In genomic region chr14:32381066-32381465, GRCm38 (mm10) we compare ENCODE assay signal across 12 mouse cellular contexts. TPM values are rescaled to one million over a fixed set of nuclear protein-coding genes. Genes with fewer than 3 reads are reported as not detected.
A peak's percentile ranks its signal among the peaks of the same experiment; 100 is the strongest.
DNase-seq lines count a peak whose midpoint lies in the region; ATAC-seq lines count a peak whose summit lies in the region.
"Had no signal": no experiment of that assay in that cellular context is flagged by ENCODE, and none has a peak within 500 bp of the region (broad histone marks: within the 10 kb centered on the region; RNA-seq: fewer than 3 reads in every experiment).

No protein-coding gene starts in this region.

- 22% methylated on average over 7 of the region's 7 CpGs for WGBS in heart, embryonic 13.5 days
- 20% methylated on average over 7 of the region's 7 CpGs for WGBS in heart, embryonic 10.5 days
- WGBS in neural tube, embryonic 13.5 days, result 15% methylated on average over 7 of the region's 7 CpGs
- WGBS in neural tube, embryonic 14.5 days, result 12% methylated on average over 7 of the region's 7 CpGs

- no peaks in the 10 kb centered on the region for H3K9me3 ChIP-seq in heart, embryonic 13.5 days
- H3K9me3 ChIP-seq in heart, embryonic 10.5 days, result no peaks in the 10 kb centered on the region
- H3K9me3 ChIP-seq in neural tube, embryonic 13.5 days, result no peaks in the 10 kb centered on the region
- no peaks in the 10 kb centered on the region for H3K9me3 ChIP-seq in neural tube, embryonic 14.5 days (ENCODE audit: control insufficient read depth, low read length)
- H3K9me3 ChIP-seq: embryonic facial prominence, embryonic 13.5 days had no signal

- H3K9ac ChIP-seq in heart, embryonic 13.5 days, result no peak overlapping the region
- no peak overlapping the region for H3K9ac ChIP-seq in neural tube, embryonic 13.5 days
- H3K9ac ChIP-seq in neural tube, embryonic 14.5 days (replicated peaks; ENCODE audit: low read depth, low read length), result no peak overlapping the region
- H3K9ac ChIP-seq: embryonic facial prominence, embryonic 13.5 days; liver, postnatal 0 days had no signal

- H3K4me1 ChIP-seq in heart, embryonic 13.5 days, result peaks cover 25% of the 10 kb centered on the region
- H3K4me1 ChIP-seq in heart, embryonic 10.5 days, result peaks cover 28% of the 10 kb centered on the region
- H3K4me1 ChIP-seq in neural tube, embryonic 13.5 days (replicated peaks), result peaks cover 25% of the 10 kb centered on the region
- H3K4me1 ChIP-seq in neural tube, embryonic 14.5 days (ENCODE audit: control insufficient read depth, insufficient read depth, low read length), result 0 out of 2 replicates have a peak, but pooled peaks cover 3% of the 10 kb centered on the region

- no peak for DNase-seq in heart, embryonic 10.5 days (ENCODE audit: low spot score)
- DNase-seq in neural tube, embryonic 10.5 days (ENCODE audit: extremely low spot score, low spot score), result no peak
- peak; percentile 23 to 44 for DNase-seq in cerebellum, postnatal 36 days
- no peak for DNase-seq in left cerebral cortex, adult 11 months (ENCODE audit: low spot score)
- DNase-seq in lung, adult 18-20 months, result no peak
- DNase-seq: kidney, adult 11 months; liver, postnatal 0 days had no signal

- ATAC-seq in heart, embryonic 13.5 days (ENCODE audit: extremely low read depth, insufficient number of reproducible peaks, low FRiP score, low TSS enrichment), result no peak
- ATAC-seq in neural tube, embryonic 13.5 days (ENCODE audit: low read depth), result peak; percentile 53
- peak; percentile 60; the same call in 1 of the 2 replicates for ATAC-seq in neural tube, embryonic 14.5 days (ENCODE audit: low read depth)
- ATAC-seq: liver, postnatal 0 days had no signal

- H3K36me3 ChIP-seq in heart, embryonic 13.5 days, result no peaks in the 10 kb centered on the region
- H3K36me3 ChIP-seq in heart, embryonic 10.5 days, result no peaks in the 10 kb centered on the region
- H3K36me3 ChIP-seq in neural tube, embryonic 13.5 days, result no peaks in the 10 kb centered on the region
- no peaks in the 10 kb centered on the region for H3K36me3 ChIP-seq in neural tube, embryonic 14.5 days (ENCODE audit: control insufficient read depth, insufficient read depth, low read length)
- H3K36me3 ChIP-seq: embryonic facial prominence, embryonic 13.5 days had no signal

- H3K27ac ChIP-seq in heart, embryonic 13.5 days (replicated peaks), result no peak overlapping the region
- H3K27ac ChIP-seq in heart, embryonic 10.5 days, result no peak overlapping the region
- H3K27ac ChIP-seq in neural tube, embryonic 13.5 days (replicated peaks), result no peak overlapping the region
- H3K27ac ChIP-seq in neural tube, embryonic 14.5 days (ENCODE audit: low read depth, low read length), result no peak overlapping the region
- H3K27ac ChIP-seq: embryonic facial prominence, embryonic 13.5 days had no signal

- H3K4me3 ChIP-seq in heart, embryonic 13.5 days, result peak overlapping the region; percentile 8; the same call in 1 of the 2 replicates
- no peak overlapping the region for H3K4me3 ChIP-seq in heart, embryonic 10.5 days
- no peak overlapping the region for H3K4me3 ChIP-seq in neural tube, embryonic 13.5 days
- H3K4me3 ChIP-seq in neural tube, embryonic 14.5 days (ENCODE audit: low read depth, low read length), result no peak overlapping the region
- H3K4me3 ChIP-seq: embryonic facial prominence, embryonic 13.5 days had no signal

- H3K4me2 ChIP-seq in heart, embryonic 13.5 days, result peak overlapping the region; percentile 47
- H3K4me2 ChIP-seq in neural tube, embryonic 13.5 days, result peak overlapping the region; percentile 5; the same call in 1 of the 2 replicates
- no peak overlapping the region for H3K4me2 ChIP-seq in neural tube, embryonic 14.5 days (ENCODE audit: low read depth, low read length)
- H3K4me2 ChIP-seq: embryonic facial prominence, embryonic 13.5 days had no signal

- peaks cover 69% of the 10 kb centered on the region for H3K27me3 ChIP-seq in heart, embryonic 13.5 days (replicated peaks)
- H3K27me3 ChIP-seq in heart, embryonic 10.5 days (ENCODE audit: insufficient read depth, poor library complexity, severe bottlenecking), result peaks cover 70% of the 10 kb centered on the region
- H3K27me3 ChIP-seq in neural tube, embryonic 13.5 days, result peaks cover 41% of the 10 kb centered on the region
- H3K27me3 ChIP-seq in neural tube, embryonic 14.5 days (ENCODE audit: control insufficient read depth, insufficient read depth, low read length), result peaks cover 2% of the 10 kb centered on the region; the same call in 1 of the 2 replicates

RNA-seq across cellular contexts. Expression of gene 1700024G13Rik, which starts 7.1 kb away (rescaled TPM):
- polyA plus RNA-seq in heart, embryonic 13.5 days (2015; fragmentation: Nextera tagmentation; extraction: Ambion mirVana), result not detected in 2 replicates
- polyA plus RNA-seq in heart, embryonic 10.5 days (2016; fragmentation: Nextera tagmentation; extraction: Ambion mirVana), result not detected in 2 replicates
- polyA plus RNA-seq in neural tube, embryonic 13.5 days (2015; fragmentation: Nextera tagmentation; extraction: Ambion mirVana), result 0.24 TPM in 1 of 2 replicates, not detected in the other
- not detected in 2 replicates for polyA plus RNA-seq in neural tube, embryonic 14.5 days (2014; fragmentation: Nextera tagmentation; extraction: Ambion mirVana)
- polyA plus RNA-seq: embryonic facial prominence, embryonic 13.5 days; liver, postnatal 0 days; stomach, embryonic 16.5 days had no signal

RNA-seq across cellular contexts. Expression of gene Ogdhl, which starts 59.2 kb away (rescaled TPM):
- polyA plus RNA-seq in heart, embryonic 13.5 days (2015; fragmentation: Nextera tagmentation; extraction: Ambion mirVana), result 14.6 and 16.1 TPM in 2 replicates
- 15.3 and 22.1 TPM in 2 replicates for polyA plus RNA-seq in heart, embryonic 10.5 days (2016; fragmentation: Nextera tagmentation; extraction: Ambion mirVana)
- polyA plus RNA-seq in neural tube, embryonic 13.5 days (2015; fragmentation: Nextera tagmentation; extraction: Ambion mirVana), result 20.4 and 20.6 TPM in 2 replicates
- polyA plus RNA-seq in neural tube, embryonic 14.5 days (2014; fragmentation: Nextera tagmentation; extraction: Ambion mirVana), result 16.9 and 17.2 TPM in 2 replicates

Comparison
In these comparisons a context has a peak if more than half of its experiments do, and no peak if none do; other contexts are left out.
1. DNase-seq: peak in cerebellum, postnatal 36 days (2 of 2); none in heart, embryonic 10.5 days (single experiment), neural tube, embryonic 10.5 days (single experiment), left cerebral cortex, adult 11 months (single experiment) and lung, adult 18-20 months (0 of 2).